Mouse (Mus musculus): ENCODE results near the gene Bmt2. TPM values are rescaled to one million over a fixed set of nuclear protein-coding genes. Genes with fewer than 3 reads are reported as not detected.

Bmt2 gene
- polyA plus RNA-seq, 1 experiment from 2014 or later: 18.5 TPM

GRCm38 (mm10) chr6:13609353-13610140 lies 68.2 kb downstream of the Bmt2 start:
- 55% methylated on average over 5 of the region's 5 CpGs for WGBS
- Histone ChIP-seq H3K9me3 (no peaks in the 10 kb centered on the region), H3K36me3 (replicated peaks) (no peaks in the 10 kb centered on the region; the same call in 1 of the 2 replicates), H3K27ac (no peak overlapping the region), H3K27me3 (ENCODE audit: poor library complexity, severe bottlenecking) (no peaks in the 10 kb centered on the region), H3K4me3 (no peak overlapping the region), H3K4me1 (peaks cover 17% of the 10 kb centered on the region)
- no peak for DNase-seq (ENCODE audit: extremely low spot score, low spot score)

GRCm38 (mm10) chr6:13607621-13608493 lies 69.9 kb downstream of the Bmt2 start, which contains the start of gene Tmem168:
TSS of gene Tmem168 (minus strand) at chr6:13608100.
- DNase-seq (ENCODE audit: extremely low spot score, low spot score): peak; percentile 90
- Histone ChIP-seq H3K4me1 (peaks cover 17% of the 10 kb centered on the region), H3K4me3 (peak within 1 kb of the TSS; percentile 80), H3K27ac (peak within 1 kb of the TSS; percentile 99), H3K36me3 (replicated peaks) (peaks cover 5% of the 10 kb centered on the region), H3K9me3 (no peaks in the 10 kb centered on the region), H3K27me3 (ENCODE audit: poor library complexity, severe bottlenecking) (no peaks in the 10 kb centered on the region)
- 2% methylated on average over 71 of the region's 71 CpGs for WGBS

- H3K4me3 ChIP-seq: peak overlapping the region; percentile 80
- WGBS: 20% methylated on average over 15 of the region's 15 CpGs
Observed at GRCm38 (mm10) chr6:13606921-13607620, 70.7 kb downstream of the Bmt2 start.

GRCm38 (mm10) chr6:13606394-13606793 lies 71.4 kb downstream of the Bmt2 start:
- Histone ChIP-seq H3K36me3 (replicated peaks) (peaks cover 20% of the 10 kb centered on the region), H3K4me1 (peaks cover 17% of the 10 kb centered on the region), H3K27ac (no peak overlapping the region), H3K9me3 (no peaks in the 10 kb centered on the region), H3K27me3 (ENCODE audit: poor library complexity, severe bottlenecking) (no peaks in the 10 kb centered on the region), H3K4me3 (peak overlapping the region; percentile 80)
- no peak for DNase-seq (ENCODE audit: extremely low spot score, low spot score)
- WGBS: 82% methylated on average over 4 of the region's 4 CpGs

More at GRCm38 (mm10) chr6:13606921-13607620, 70.7 kb downstream of the Bmt2 start:
- Histone ChIP-seq H3K27ac (peak overlapping the region; percentile 99), H3K4me1 (peaks cover 17% of the 10 kb centered on the region), H3K36me3 (replicated peaks) (peaks cover 13% of the 10 kb centered on the region), H3K27me3 (ENCODE audit: poor library complexity, severe bottlenecking) (no peaks in the 10 kb centered on the region), H3K9me3 (no peaks in the 10 kb centered on the region)
- no peak for DNase-seq (ENCODE audit: extremely low spot score, low spot score)

GRCm38 (mm10) chr6:13603134-13603533 lies 74.6 kb downstream of the Bmt2 start:
- 95% methylated on average over 6 of the region's 6 CpGs for WGBS
- Histone ChIP-seq H3K36me3 (replicated peaks) (peaks cover 28% of the 10 kb centered on the region), H3K9me3 (no peaks in the 10 kb centered on the region), H3K27ac (no peak overlapping the region), H3K4me3 (no peak overlapping the region), H3K4me1 (peaks cover 12% of the 10 kb centered on the region), H3K27me3 (ENCODE audit: poor library complexity, severe bottlenecking) (no peaks in the 10 kb centered on the region)
- DNase-seq (ENCODE audit: extremely low spot score, low spot score): no peak

- WGBS: 93% methylated on average over 6 of the region's 6 CpGs
- Histone ChIP-seq H3K27me3 (ENCODE audit: poor library complexity, severe bottlenecking) (no peaks in the 10 kb centered on the region), H3K4me1 (peaks cover 4% of the 10 kb centered on the region), H3K27ac (no peak overlapping the region), H3K9me3 (no peaks in the 10 kb centered on the region), H3K36me3 (replicated peaks) (peaks cover 28% of the 10 kb centered on the region), H3K4me3 (no peak overlapping the region)
- DNase-seq (ENCODE audit: extremely low spot score, low spot score): no peak
Observed at GRCm38 (mm10) chr6:13601587-13601986, 76.2 kb downstream of the Bmt2 start.

GRCm38 (mm10) chr6:13598239-13598923 lies 79.4 kb downstream of the Bmt2 start:
- no peak for DNase-seq (ENCODE audit: extremely low spot score, low spot score)
- WGBS: 87% methylated on average over 7 of the region's 7 CpGs
- H3K4me3 ChIP-seq: no peak overlapping the region

GRCm38 (mm10) chr6:13592729-13593345 lies 84.9 kb downstream of the Bmt2 start:
- H3K4me1 ChIP-seq: no peaks in the 10 kb centered on the region
- 58% methylated on average over 4 of the region's 4 CpGs for WGBS
- peaks cover 59% of the 10 kb centered on the region for H3K36me3 ChIP-seq (replicated peaks)
- no peak for DNase-seq (ENCODE audit: extremely low spot score, low spot score)
- no peak overlapping the region for H3K27ac ChIP-seq
- no peak overlapping the region for H3K4me3 ChIP-seq
- H3K27me3 ChIP-seq (ENCODE audit: poor library complexity, severe bottlenecking): no peaks in the 10 kb centered on the region
- no peaks in the 10 kb centered on the region for H3K9me3 ChIP-seq

More at GRCm38 (mm10) chr6:13598239-13598923, 79.4 kb downstream of the Bmt2 start:
- Histone ChIP-seq H3K36me3 (replicated peaks) (peaks cover 45% of the 10 kb centered on the region), H3K27me3 (ENCODE audit: poor library complexity, severe bottlenecking) (no peaks in the 10 kb centered on the region), H3K4me1 (no peaks in the 10 kb centered on the region), H3K9me3 (no peaks in the 10 kb centered on the region), H3K27ac (no peak overlapping the region)

- Histone ChIP-seq H3K9me3 (no peaks in the 10 kb centered on the region), H3K36me3 (replicated peaks) (peaks cover 59% of the 10 kb centered on the region), H3K4me3 (no peak overlapping the region), H3K27me3 (ENCODE audit: poor library complexity, severe bottlenecking) (no peaks in the 10 kb centered on the region), H3K27ac (no peak overlapping the region), H3K4me1 (no peaks in the 10 kb centered on the region)
- no peak for DNase-seq (ENCODE audit: extremely low spot score, low spot score)
- WGBS: 64% methylated on average over 2 of the region's 2 CpGs
Observed at GRCm38 (mm10) chr6:13586560-13586959, 91.2 kb downstream of the Bmt2 start.

GRCm38 (mm10) chr6:13586154-13586553 lies 91.6 kb downstream of the Bmt2 start:
- H3K27ac ChIP-seq: no peak overlapping the region
- DNase-seq (ENCODE audit: extremely low spot score, low spot score): no peak
- 93% methylated on average over 8 of the region's 8 CpGs for WGBS
- H3K27me3 ChIP-seq (ENCODE audit: poor library complexity, severe bottlenecking): no peaks in the 10 kb centered on the region
- peaks cover 54% of the 10 kb centered on the region for H3K36me3 ChIP-seq (replicated peaks)
- H3K4me3 ChIP-seq: no peak overlapping the region
- no peaks in the 10 kb centered on the region for H3K9me3 ChIP-seq
- no peaks in the 10 kb centered on the region for H3K4me1 ChIP-seq

- Histone ChIP-seq H3K27me3 (ENCODE audit: poor library complexity, severe bottlenecking) (no peaks in the 10 kb centered on the region), H3K27ac (no peak overlapping the region), H3K9me3 (no peaks in the 10 kb centered on the region), H3K4me1 (no peaks in the 10 kb centered on the region), H3K36me3 (replicated peaks) (peaks cover 46% of the 10 kb centered on the region), H3K4me3 (no peak overlapping the region)
- DNase-seq (ENCODE audit: extremely low spot score, low spot score): no peak
- WGBS: 94% methylated on average over 6 of the region's 6 CpGs
Observed at GRCm38 (mm10) chr6:13584788-13585187, 93.0 kb downstream of the Bmt2 start.

GRCm38 (mm10) chr6:13582075-13582474 lies 95.7 kb downstream of the Bmt2 start:
- no peaks in the 10 kb centered on the region for H3K9me3 ChIP-seq
- 92% methylated on average over 1 of the region's 1 CpGs for WGBS
- no peaks in the 10 kb centered on the region for H3K4me1 ChIP-seq
- DNase-seq (ENCODE audit: extremely low spot score, low spot score): no peak
- no peaks in the 10 kb centered on the region for H3K27me3 ChIP-seq (ENCODE audit: poor library complexity, severe bottlenecking)
- H3K36me3 ChIP-seq (replicated peaks): peaks cover 46% of the 10 kb centered on the region
- H3K27ac ChIP-seq: no peak overlapping the region
- no peak overlapping the region for H3K4me3 ChIP-seq

Data from forebrain, embryonic 10.5 days (tissue).